Comparison of ENCODE assay signal across 13 mouse cellular contexts in the genomic region with DNA sequence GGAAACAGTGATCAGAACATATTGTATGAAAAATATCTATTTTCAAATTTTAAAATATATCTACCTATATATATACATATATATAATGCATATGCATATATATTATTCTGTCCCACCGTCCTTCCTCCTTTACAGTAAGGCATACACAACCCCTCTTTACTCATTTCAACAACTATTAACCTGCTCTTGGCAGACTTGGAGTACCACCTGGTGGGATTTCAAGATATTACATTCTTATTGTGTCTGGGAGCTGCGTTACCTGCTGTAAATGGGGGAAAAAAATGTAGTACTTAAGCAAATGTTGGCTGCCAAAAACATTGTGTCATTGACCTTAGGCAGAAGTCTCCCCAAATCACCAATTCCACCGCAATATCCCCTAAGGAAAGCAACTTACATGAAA. TPM values are rescaled to one million over a fixed set of nuclear protein-coding genes. Genes with fewer than 3 reads are reported as not detected.
A peak's percentile ranks its signal among the peaks of the same experiment; 100 is the strongest.
DNase-seq lines count a peak whose midpoint lies in the region; ATAC-seq and TF ChIP-seq lines count a peak whose summit lies in the region.
"Had no signal": no experiment of that assay in that cellular context is flagged by ENCODE, and none has a peak within 500 bp of the region (broad histone marks: within the 10 kb centered on the region; RNA-seq: fewer than 3 reads in every experiment).

No protein-coding gene starts in this region.

- TF ChIP-seq EP300 in lung, postnatal 0 days (IDR thresholded peaks at IDR 0.05) = no peak

- no peak for ATAC-seq in kidney, embryonic 14.5 days (ENCODE audit: low FRiP score, low TSS enrichment)
- ATAC-seq in lung, postnatal 0 days = no peak
- ATAC-seq: activated CD4-positive, CD25-positive, alpha-beta regulatory T cell, adult 4 months had no signal

- WGBS in kidney, adult 2 months = 54% methylated on average over 3 of the region's 3 CpGs
- WGBS in kidney, embryonic 14.5 days = 80% methylated on average over 3 of the region's 3 CpGs
- WGBS in lung, postnatal 0 days = 69% methylated on average over 3 of the region's 3 CpGs
- WGBS in lung, adult 2 months = 65% methylated on average over 3 of the region's 3 CpGs

- no peak overlapping the region for H3K4me2 ChIP-seq in kidney, embryonic 14.5 days (replicated peaks; ENCODE audit: low read depth, low read length)
- no peak overlapping the region for H3K4me2 ChIP-seq in lung, postnatal 0 days (replicated peaks; ENCODE audit: low read depth, low read length)
- H3K4me2 ChIP-seq: hindbrain, embryonic 14.5 days had no signal

- TF ChIP-seq CTCF in kidney, adult 2 months (conservative IDR thresholded peaks at IDR 0.05; ENCODE audit: insufficient read depth, insufficient read length, low read depth, low read length) = no peak
- peak; percentile 30 for TF ChIP-seq CTCF in lung, postnatal 0 days (IDR thresholded peaks at IDR 0.05)
- no peak for TF ChIP-seq CTCF in lung, adult 2 months (IDR thresholded peaks at IDR 0.05; ENCODE audit: insufficient read depth, low read length)
- no peak for TF ChIP-seq CTCF in brain, embryonic 14.5 days (IDR thresholded peaks at IDR 0.05; ENCODE audit: borderline replicate concordance, extremely low read depth, insufficient read depth, insufficient read length)

- H3K27ac ChIP-seq in kidney, adult 2 months (ENCODE audit: insufficient read depth, low read depth, low read length) = no peak overlapping the region
- no peak overlapping the region for H3K27ac ChIP-seq in kidney, embryonic 14.5 days (ENCODE audit: low read depth, low read length)
- no peak overlapping the region for H3K27ac ChIP-seq in lung, postnatal 0 days (ENCODE audit: low read length)
- H3K27ac ChIP-seq: hindbrain, embryonic 14.5 days; limb, embryonic 10.5 days; macrophage had no signal

- H3K36me3 ChIP-seq in kidney, adult 2 months (ENCODE audit: control insufficient read depth, insufficient read depth, low read length) = no peaks in the 10 kb centered on the region
- H3K36me3 ChIP-seq in kidney, embryonic 14.5 days (ENCODE audit: control insufficient read depth, insufficient read depth, low read length) = no peaks in the 10 kb centered on the region
- no peaks in the 10 kb centered on the region for H3K36me3 ChIP-seq in lung, postnatal 0 days (ENCODE audit: insufficient read depth, low read length)
- H3K36me3 ChIP-seq: limb, embryonic 10.5 days had no signal

- no peak overlapping the region for H3K9ac ChIP-seq in kidney, embryonic 14.5 days (ENCODE audit: low read depth, low read length)
- no peak overlapping the region for H3K9ac ChIP-seq in lung, postnatal 0 days (replicated peaks; ENCODE audit: low read depth)
- H3K9ac ChIP-seq: hindbrain, embryonic 14.5 days had no signal

- H3K27me3 ChIP-seq in kidney, adult 2 months (replicated peaks; ENCODE audit: control insufficient read depth, insufficient read depth, low read length) = no peaks in the 10 kb centered on the region
- no peaks in the 10 kb centered on the region for H3K27me3 ChIP-seq in kidney, embryonic 14.5 days (ENCODE audit: control insufficient read depth, insufficient read depth, low read length)
- H3K27me3 ChIP-seq in lung, postnatal 0 days (replicated peaks; ENCODE audit: insufficient read depth, low read length) = no peaks in the 10 kb centered on the region

- no peak for TF ChIP-seq POLR2A in kidney, adult 2 months (IDR thresholded peaks at IDR 0.05; ENCODE audit: low read depth, low read length)
- no peak for TF ChIP-seq POLR2A in lung, adult 2 months (IDR thresholded peaks at IDR 0.05; ENCODE audit: borderline replicate concordance, extremely low read depth, low read depth, low read length)
- TF ChIP-seq POLR2A in brain, embryonic 14.5 days (IDR thresholded peaks at IDR 0.05; ENCODE audit: borderline replicate concordance, extremely low read depth, insufficient read depth, insufficient read length, poor library complexity, severe bottlenecking) = no peak

- no peak overlapping the region for H3K4me3 ChIP-seq in kidney, adult 2 months (ENCODE audit: insufficient read depth, low read depth, low read length)
- H3K4me3 ChIP-seq in kidney, embryonic 14.5 days (ENCODE audit: low read length) = no peak overlapping the region
- no peak overlapping the region for H3K4me3 ChIP-seq in lung, postnatal 0 days (ENCODE audit: low read depth, low read length)
- no peak overlapping the region for H3K4me3 ChIP-seq in lung, adult 2 months (replicated peaks; ENCODE audit: extremely low read depth, low read depth, low read length)
- H3K4me3 ChIP-seq: limb, embryonic 10.5 days had no signal

- H3K9me3 ChIP-seq in kidney, embryonic 14.5 days (ENCODE audit: control insufficient read depth, low read length) = no peaks in the 10 kb centered on the region
- H3K9me3 ChIP-seq in lung, postnatal 0 days (ENCODE audit: low read length) = no peaks in the 10 kb centered on the region
- H3K9me3 ChIP-seq: limb, embryonic 10.5 days had no signal

- peak; percentile 60 to 78 for DNase-seq in cerebellum, postnatal 10 days
- no peak for DNase-seq in cerebellum, adult 11-12 months
- peak; percentile 32 for DNase-seq in kidney, adult 2 months
- DNase-seq in lung, postnatal 0 days (ENCODE audit: low spot score) = no peak
- DNase-seq in lung, adult 2 months = no peak
- DNase-seq in brain, embryonic 14.5 days (ENCODE audit: low read depth) = peak; percentile 15
- DNase-seq in testis, postnatal 14 days (ENCODE audit: low spot score) = no peak
- DNase-seq: right cerebral cortex, postnatal 25 days had no signal

- no peaks in the 10 kb centered on the region for H3K4me1 ChIP-seq in kidney, adult 2 months (ENCODE audit: control insufficient read depth, insufficient read depth, low read length)
- no peaks in the 10 kb centered on the region for H3K4me1 ChIP-seq in kidney, embryonic 14.5 days (ENCODE audit: control insufficient read depth, insufficient read depth, low read length)
- H3K4me1 ChIP-seq in lung, postnatal 0 days (ENCODE audit: insufficient read depth, low read depth, low read length) = no peaks in the 10 kb centered on the region
- H3K4me1 ChIP-seq in lung, adult 2 months (ENCODE audit: control insufficient read depth, insufficient read depth, low read length) = no peaks in the 10 kb centered on the region
- H3K4me1 ChIP-seq: limb, embryonic 10.5 days had no signal

RNA-seq across cellular contexts. Expression of gene Vstm5, which starts 27.0 kb away (rescaled TPM):
- 11.6 and 15.6 TPM in 2 replicates for polyA plus RNA-seq in kidney, adult 2 months (2012; rRNA removed)
- polyA plus RNA-seq in kidney, embryonic 14.5 days (2014; fragmentation: Nextera tagmentation; extraction: Ambion mirVana) = 5.6 and 8.0 TPM in 2 replicates
- polyA plus RNA-seq in lung, postnatal 0 days (2015; fragmentation: Nextera tagmentation; extraction: Ambion mirVana) = 2.6 and 3.0 TPM in 2 replicates
- 1.4 and 2.1 TPM in 2 replicates for polyA plus RNA-seq in lung, adult 2 months (2012; rRNA removed)
- 12.8 and 17.0 TPM in 2 replicates for polyA plus RNA-seq in brain, embryonic 14.5 days (2012; rRNA removed)
- polyA plus RNA-seq: activated CD4-positive, CD25-positive, alpha-beta regulatory T cell, adult 4 months; macrophage had no signal

Comparison
In these comparisons a context has a peak if more than half of its experiments do, and no peak if none do; other contexts are left out.
1. DNase-seq: peak in cerebellum, postnatal 10 days (2 of 2), kidney, adult 2 months (single experiment) and brain, embryonic 14.5 days (single experiment); none in cerebellum, adult 11-12 months (single experiment), lung, postnatal 0 days (single experiment), lung, adult 2 months (single experiment) and testis, postnatal 14 days (single experiment).